Comparison of ENCODE assay signal across 29 mouse cellular contexts in genomic region chr11:49114158-49114557, GRCm38 (mm10). TPM values are rescaled to one million over a fixed set of nuclear protein-coding genes. Genes with fewer than 3 reads are reported as not detected.
"Had no signal": no experiment of that assay in that cellular context is flagged by ENCODE, and none has a peak within 500 bp of the region (broad histone marks: within the 10 kb centered on the region; RNA-seq: fewer than 3 reads in every experiment).

No protein-coding gene starts in this region.

- DNase-seq: kidney, postnatal 10 days; kidney, postnatal 36 days; left cerebral cortex, postnatal 4 days; liver, postnatal 0 days; lung, embryonic 14.5 days; right cerebral cortex, adult 18-20 months; right cerebral cortex, postnatal 14 days; right cerebral cortex, postnatal 4 days; thymus, adult 2 months; thymus, postnatal 14 days; thymus, postnatal 4 days had no signal

- H3K9ac ChIP-seq: limb, embryonic 12.5 days; limb, embryonic 15.5 days; liver, embryonic 14.5 days; liver, postnatal 0 days; lung, embryonic 14.5 days; midbrain, embryonic 12.5 days; midbrain, embryonic 15.5 days; neural tube, embryonic 12.5 days; neural tube, embryonic 15.5 days had no signal

- ATAC-seq: liver, postnatal 0 days; lung, postnatal 0 days; midbrain, embryonic 15.5 days had no signal

- H3K27ac ChIP-seq: limb, embryonic 12.5 days; limb, embryonic 15.5 days; liver, embryonic 14.5 days; macrophage; midbrain, embryonic 12.5 days; midbrain, embryonic 15.5 days; neural tube, embryonic 12.5 days; neural tube, embryonic 15.5 days; stomach, postnatal 0 days had no signal

- H3K4me1 ChIP-seq: limb, embryonic 12.5 days; limb, embryonic 15.5 days; midbrain, embryonic 12.5 days; midbrain, embryonic 15.5 days; neural tube, embryonic 12.5 days; neural tube, embryonic 15.5 days had no signal

- H3K9me3 ChIP-seq: limb, embryonic 12.5 days; limb, embryonic 15.5 days; midbrain, embryonic 12.5 days; midbrain, embryonic 15.5 days; neural tube, embryonic 12.5 days; neural tube, embryonic 15.5 days had no signal

- H3K4me2 ChIP-seq: limb, embryonic 12.5 days; limb, embryonic 15.5 days; liver, embryonic 11.5 days; lung, embryonic 14.5 days; midbrain, embryonic 12.5 days; midbrain, embryonic 15.5 days; neural tube, embryonic 12.5 days; neural tube, embryonic 15.5 days had no signal

- H3K36me3 ChIP-seq: limb, embryonic 12.5 days; limb, embryonic 15.5 days; midbrain, embryonic 12.5 days; midbrain, embryonic 15.5 days; neural tube, embryonic 12.5 days; neural tube, embryonic 15.5 days had no signal

- H3K27me3 ChIP-seq: limb, embryonic 12.5 days; limb, embryonic 15.5 days; midbrain, embryonic 12.5 days; midbrain, embryonic 15.5 days; neural tube, embryonic 12.5 days; neural tube, embryonic 15.5 days had no signal

- H3K4me3 ChIP-seq: limb, embryonic 12.5 days; limb, embryonic 15.5 days; midbrain, embryonic 12.5 days; midbrain, embryonic 15.5 days; neural tube, embryonic 12.5 days; neural tube, embryonic 15.5 days had no signal

RNA-seq across cellular contexts. Expression of gene Olfr1396, which starts 0.5 kb away (rescaled TPM):
- total RNA-seq: layer of hippocampus, adult 8-10 months; layer of hippocampus, postnatal 10 days; left cerebral cortex, adult 8-10 months; left cerebral cortex, postnatal 14 days; left cerebral cortex, postnatal 4 days; megakaryocyte, adult 5-6 weeks had no signal
- polyA plus RNA-seq: kidney, embryonic 14.5 days; limb, embryonic 12.5 days; limb, embryonic 15.5 days; liver, embryonic 11.5 days; liver, embryonic 14.5 days; liver, postnatal 0 days; lung, embryonic 14.5 days; lung, postnatal 0 days; macrophage; midbrain, embryonic 12.5 days; midbrain, embryonic 15.5 days; neural tube, embryonic 12.5 days; neural tube, embryonic 15.5 days; stomach, embryonic 14.5 days had no signal

RNA-seq across cellular contexts. Expression of gene Olfr1395, which starts 27.9 kb away (rescaled TPM):
- total RNA-seq: layer of hippocampus, adult 8-10 months; layer of hippocampus, postnatal 10 days; left cerebral cortex, adult 8-10 months; left cerebral cortex, postnatal 14 days; left cerebral cortex, postnatal 4 days; megakaryocyte, adult 5-6 weeks had no signal
- polyA plus RNA-seq: kidney, embryonic 14.5 days; limb, embryonic 12.5 days; limb, embryonic 15.5 days; liver, embryonic 11.5 days; liver, embryonic 14.5 days; liver, postnatal 0 days; lung, embryonic 14.5 days; lung, postnatal 0 days; macrophage; midbrain, embryonic 12.5 days; midbrain, embryonic 15.5 days; neural tube, embryonic 12.5 days; neural tube, embryonic 15.5 days; stomach, embryonic 14.5 days; stomach, postnatal 0 days; thymus, adult 2 months had no signal

RNA-seq across cellular contexts. Expression of gene Olfr1394, which starts 40.0 kb away (rescaled TPM):
- total RNA-seq: layer of hippocampus, adult 8-10 months; layer of hippocampus, postnatal 10 days; left cerebral cortex, adult 8-10 months; left cerebral cortex, postnatal 14 days; left cerebral cortex, postnatal 4 days; megakaryocyte, adult 5-6 weeks had no signal
- polyA plus RNA-seq: kidney, embryonic 14.5 days; limb, embryonic 12.5 days; limb, embryonic 15.5 days; liver, embryonic 11.5 days; liver, embryonic 14.5 days; liver, postnatal 0 days; lung, embryonic 14.5 days; lung, postnatal 0 days; macrophage; midbrain, embryonic 12.5 days; midbrain, embryonic 15.5 days; neural tube, embryonic 12.5 days; neural tube, embryonic 15.5 days; stomach, embryonic 14.5 days; stomach, postnatal 0 days; thymus, adult 2 months had no signal

RNA-seq across cellular contexts. Expression of gene Tgtp2, which starts 50.2 kb away (rescaled TPM):
- total RNA-seq: left cerebral cortex, postnatal 4 days had no signal
- polyA plus RNA-seq: kidney, embryonic 14.5 days; limb, embryonic 12.5 days; midbrain, embryonic 15.5 days; neural tube, embryonic 12.5 days had no signal
